Mouse (Mus musculus): ENCODE measurements at regions not wholly inside any gene's neighbourhood (a gene's known extent, or its start where the extent isn't known, plus 50 kb on each side); places are given as distances from the start of the nearest gene placed in this dataset.

DNA sequence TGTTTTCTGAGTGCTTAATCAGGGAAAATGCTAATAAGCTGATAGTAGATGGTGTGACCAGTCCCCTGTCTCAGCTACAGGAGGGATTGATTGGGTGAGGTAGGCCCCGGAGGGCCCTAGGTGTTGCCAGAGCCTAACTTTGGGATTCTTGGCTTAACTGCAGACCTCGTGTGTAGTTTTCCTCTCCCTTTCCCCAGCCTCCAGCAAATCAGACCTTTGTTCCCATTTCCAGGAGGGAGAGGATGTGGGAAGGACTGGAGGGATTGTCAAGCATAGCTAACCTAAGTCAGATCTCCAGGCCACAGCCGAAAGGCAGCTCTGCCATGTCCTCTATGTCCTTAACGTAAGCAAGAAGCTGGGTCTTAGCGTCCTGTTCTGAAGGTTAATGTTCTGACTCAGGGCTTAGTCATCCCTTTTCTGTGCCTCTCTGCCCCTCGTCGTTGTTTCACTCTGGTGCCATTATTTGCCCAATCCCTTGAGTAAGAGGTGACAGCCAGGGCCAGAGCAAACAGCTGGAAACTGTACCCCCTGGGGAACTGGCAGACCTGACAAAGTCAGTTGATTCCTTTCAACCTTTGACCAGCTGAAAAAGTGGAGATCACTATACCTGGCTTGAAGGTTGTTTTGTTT lies 83.2 kb upstream of the Sipa1l1 start:
- no peak for TF ChIP-seq POLR2A (IDR thresholded peaks at IDR 0.05; ENCODE audit: control insufficient read depth in 1 of 2, insufficient read depth in 1 of 2, low read depth in 1 of 2, low read length in 2 of 2, poor library complexity in 1 of 2)
- TF ChIP-seq EP300 (IDR thresholded peaks at IDR 0.05; ENCODE audit: low read depth in 1 of 2, low read length in 2 of 2) = no peak

Data from MEL (cell line).